Mouse (Mus musculus): Measurements from ENCODE around the gene 6820408C15Rik. TPM values are rescaled to one million over a fixed set of nuclear protein-coding genes. Genes with fewer than 3 reads are reported as not detected.
A peak's percentile ranks its signal among the peaks of the same experiment; 100 is the strongest.

6820408C15Rik gene
- polyA plus RNA-seq, 2 experiments: 0.19 to 0.23 TPM

- 8% methylated on average over 15 of the region's 15 CpGs for WGBS (ENCODE audit: insufficient replicate concordance)
These were observed 4.4 kb upstream of the 6820408C15Rik start for GRCm38 (mm10) chr2:152410971-152411371.

GRCm38 (mm10) chr2:152411471-152411870, 3.9 kb upstream of the 6820408C15Rik start:
- peak overlapping the region; percentile 18 for H3K9ac ChIP-seq (replicated peaks)
- no peak for DNase-seq (ENCODE audit: low read depth in 3 of 3, low spot score in 3 of 3)
- 29% methylated on average over 7 of the region's 7 CpGs for WGBS (ENCODE audit: insufficient replicate concordance)

More at GRCm38 (mm10) chr2:152410971-152411371, 4.4 kb upstream of the 6820408C15Rik start:
- Histone ChIP-seq H3K27ac (no peak overlapping the region), H3K27me3 (ENCODE audit: control insufficient read depth, insufficient read depth, low read length) (no peaks in the 10 kb centered on the region), H3K9me3 (ENCODE audit: control insufficient read depth, low read length) (no peaks in the 10 kb centered on the region), H3K9ac (replicated peaks) (peak overlapping the region; percentile 18), H3K36me3 (replicated peaks; ENCODE audit: control insufficient read depth, insufficient read depth, low read depth) (peaks cover 5% of the 10 kb centered on the region; the same call in 1 of the 2 replicates), H3K4me3 (ENCODE audit: insufficient read depth in 1 of 2, low read depth in 2 of 2, low read length in 2 of 2) (peak overlapping the region; percentile 4 to 20; a peak in 2 of 4 replicates), H3K4me1 (replicated peaks; ENCODE audit: control insufficient read depth in 2 of 2, insufficient read depth in 2 of 2, low read length in 1 of 2) (peaks cover 22 to 31% of the 10 kb centered on the region in 2 experiments), H3K4me2 (ENCODE audit: low read depth) (peak overlapping the region; percentile 90)
- no peak for ATAC-seq (ENCODE audit: insufficient read depth)
- no peak for DNase-seq (ENCODE audit: low read depth in 3 of 3, low spot score in 3 of 3)
- TF ChIP-seq EP300 (IDR thresholded peaks at IDR 0.05; ENCODE audit: low read depth) (no peak), CTCF (IDR thresholded peaks at IDR 0.05; ENCODE audit: low read depth) (no peak)

GRCm38 (mm10) chr2:152412526-152413157, 2.7 kb upstream of the 6820408C15Rik start:
- peaks cover 5% of the 10 kb centered on the region; the same call in 1 of the 2 replicates for H3K36me3 ChIP-seq (replicated peaks; ENCODE audit: control insufficient read depth, insufficient read depth, low read depth)
- peak overlapping the region; percentile 68 to 89 for H3K4me3 ChIP-seq (ENCODE audit: insufficient read depth in 1 of 2, low read depth in 2 of 2, low read length in 2 of 2)
- peaks cover 3% of the 10 kb centered on the region; the same call in 1 of the 2 replicates for H3K9me3 ChIP-seq (ENCODE audit: control insufficient read depth, low read length)
- H3K27ac ChIP-seq: peak overlapping the region; percentile 29
- peak overlapping the region; percentile 90 for H3K4me2 ChIP-seq (ENCODE audit: low read depth)
- TF ChIP-seq EP300 (IDR thresholded peaks at IDR 0.05; ENCODE audit: low read depth) (no peak), CTCF (IDR thresholded peaks at IDR 0.05; ENCODE audit: low read depth) (no peak)
- ATAC-seq (ENCODE audit: insufficient read depth) (no peak), DNase-seq (ENCODE audit: low read depth in 3 of 3, low spot score in 3 of 3) (no peak)
- 25% methylated on average over 15 of the region's 15 CpGs for WGBS (ENCODE audit: insufficient replicate concordance)
- peaks cover 16 to 27% of the 10 kb centered on the region in 2 experiments for H3K4me1 ChIP-seq (replicated peaks; ENCODE audit: control insufficient read depth in 2 of 2, insufficient read depth in 2 of 2, low read length in 1 of 2)
- no peaks in the 10 kb centered on the region for H3K27me3 ChIP-seq (ENCODE audit: control insufficient read depth, insufficient read depth, low read length)
- H3K9ac ChIP-seq (replicated peaks): peak overlapping the region; percentile 93

More at GRCm38 (mm10) chr2:152411471-152411870, 3.9 kb upstream of the 6820408C15Rik start:
- Histone ChIP-seq H3K27me3 (ENCODE audit: control insufficient read depth, insufficient read depth, low read length) (no peaks in the 10 kb centered on the region), H3K27ac (no peak overlapping the region), H3K4me1 (replicated peaks; ENCODE audit: control insufficient read depth in 2 of 2, insufficient read depth in 2 of 2, low read length in 1 of 2) (peaks cover 19 to 29% of the 10 kb centered on the region in 2 experiments), H3K9me3 (ENCODE audit: control insufficient read depth, low read length) (peaks cover 3% of the 10 kb centered on the region; the same call in 1 of the 2 replicates), H3K4me2 (ENCODE audit: low read depth) (peak overlapping the region; percentile 90), H3K4me3 (ENCODE audit: insufficient read depth in 1 of 2, low read depth in 2 of 2, low read length in 2 of 2) (peak overlapping the region; percentile 4 to 26; a peak in 3 of 4 replicates), H3K36me3 (replicated peaks; ENCODE audit: control insufficient read depth, insufficient read depth, low read depth) (peaks cover 5% of the 10 kb centered on the region; the same call in 1 of the 2 replicates)
- no peak for TF ChIP-seq EP300 (IDR thresholded peaks at IDR 0.05; ENCODE audit: low read depth)
- ATAC-seq (ENCODE audit: insufficient read depth): no peak

- ATAC-seq (ENCODE audit: insufficient read depth) (peak; percentile 18; the same call in 1 of the 2 replicates), DNase-seq (ENCODE audit: low read depth in 3 of 3, low spot score in 3 of 3) (no peak)
- TF ChIP-seq EP300 (IDR thresholded peaks at IDR 0.05; ENCODE audit: low read depth) (no peak), CTCF (IDR thresholded peaks at IDR 0.05; ENCODE audit: low read depth) (0 out of 2 replicates have a peak, but pooled peaks have one; percentile 7)
- H3K36me3 ChIP-seq (replicated peaks; ENCODE audit: control insufficient read depth, insufficient read depth, low read depth): peaks cover 5% of the 10 kb centered on the region; the same call in 1 of the 2 replicates
- H3K9me3 ChIP-seq (ENCODE audit: control insufficient read depth, low read length): peaks cover 3% of the 10 kb centered on the region; the same call in 1 of the 2 replicates
- H3K4me2 ChIP-seq (ENCODE audit: low read depth): peak overlapping the region; percentile 90
- 5% methylated on average over 21 of the region's 21 CpGs for WGBS (ENCODE audit: insufficient replicate concordance)
- no peaks in the 10 kb centered on the region for H3K27me3 ChIP-seq (ENCODE audit: control insufficient read depth, insufficient read depth, low read length)
- peak overlapping the region; percentile 68 to 89 for H3K4me3 ChIP-seq (ENCODE audit: insufficient read depth in 1 of 2, low read depth in 2 of 2, low read length in 2 of 2)
- peak overlapping the region; percentile 93 for H3K9ac ChIP-seq (replicated peaks)
- H3K27ac ChIP-seq: peak overlapping the region; percentile 1; the same call in 1 of the 2 replicates
- peaks cover 16 to 27% of the 10 kb centered on the region in 2 experiments for H3K4me1 ChIP-seq (replicated peaks; ENCODE audit: control insufficient read depth in 2 of 2, insufficient read depth in 2 of 2, low read length in 1 of 2)
These were observed 2.1 kb upstream of the 6820408C15Rik start for GRCm38 (mm10) chr2:152413158-152413764.

Data from liver, embryonic 14.5 days (tissue).